Mouse (Mus musculus) WW6 (cell line): ENCODE measurements at regions not wholly inside any gene's neighbourhood (a gene's known extent, or its start where the extent isn't known, plus 50 kb on each side); places are given as distances from the start of the nearest gene placed in this dataset.

Experiments
- DNase-seq: peaks from one replicate; pipeline ENCODE4 v3.0.0-alpha.2; 2013; ENCODE audit warnings: low read depth, low spot score

- DNase-seq, result no peak
Measured at GRCm38 (mm10) chr7:72590351-72591115, 284.1 kb upstream of the Mctp2 start.

- no peak for DNase-seq
Measured at GRCm38 (mm10) chr7:72592110-72592509, 285.7 kb upstream of the Mctp2 start.

- no peak for DNase-seq
Measured at GRCm38 (mm10) chr7:72592649-72593048, 286.2 kb upstream of the Mctp2 start.

GRCm38 (mm10) chr7:72593259-72593658, 286.9 kb upstream of the Mctp2 start:
- no peak for DNase-seq

- DNase-seq, result no peak
Measured at GRCm38 (mm10) chr7:72594741-72595140, 288.3 kb upstream of the Mctp2 start.

GRCm38 (mm10) chr7:72596985-72597384, 290.6 kb upstream of the Mctp2 start:
- DNase-seq, result no peak

- DNase-seq, result no peak
Measured at GRCm38 (mm10) chr7:72601933-72602332, 295.5 kb upstream of the Mctp2 start.

- DNase-seq, result no peak
Measured at GRCm38 (mm10) chr7:72609791-72610190, 303.4 kb upstream of the Mctp2 start.

- no peak for DNase-seq
Measured at GRCm38 (mm10) chr7:72615232-72615631, 308.8 kb upstream of the Mctp2 start.

- no peak for DNase-seq
Measured at GRCm38 (mm10) chr7:72627369-72627768, 321.0 kb upstream of the Mctp2 start.

GRCm38 (mm10) chr7:72639566-72639965, 333.2 kb upstream of the Mctp2 start:
- no peak for DNase-seq

GRCm38 (mm10) chr7:72675018-72675417, 368.6 kb upstream of the Mctp2 start:
- DNase-seq, result no peak

- DNase-seq, result no peak
Measured at GRCm38 (mm10) chr7:72685803-72686202, 379.4 kb upstream of the Mctp2 start.

GRCm38 (mm10) chr7:72687356-72687755, 380.9 kb upstream of the Mctp2 start:
- DNase-seq, result no peak

GRCm38 (mm10) chr7:72691396-72691795, 385.0 kb upstream of the Mctp2 start:
- DNase-seq, result no peak

- DNase-seq, result no peak
Measured at GRCm38 (mm10) chr7:72691859-72692258, 385.5 kb upstream of the Mctp2 start.

GRCm38 (mm10) chr7:72696736-72697135, 390.3 kb upstream of the Mctp2 start:
- DNase-seq, result no peak

GRCm38 (mm10) chr7:72703652-72704341, 397.4 kb upstream of the Mctp2 start:
- no peak for DNase-seq

- DNase-seq, result no peak
Measured at GRCm38 (mm10) chr7:72711193-72712131, 405.1 kb upstream of the Mctp2 start.

GRCm38 (mm10) chr7:72715401-72715800, 409.0 kb upstream of the Mctp2 start:
- no peak for DNase-seq

- no peak for DNase-seq
Measured at GRCm38 (mm10) chr7:72716051-72716450, 409.6 kb upstream of the Mctp2 start.
